Mouse (Mus musculus) neural tube, embryonic 11.5 days (tissue): Measurements from ENCODE around the gene Sgpl1. TPM values are rescaled to one million over a fixed set of nuclear protein-coding genes. Genes with fewer than 3 reads are reported as not detected.

ENCODE experiments used
- ATAC-seq: fragments of 200-750 bp; cut with Nextera tagmentation; 2 replicates; pipeline ENCODE4 v1.8.0; 2017; ENCODE audit warnings: moderate number of reproducible peaks, mild to moderate bottlenecking, moderate TSS enrichment, moderate library complexity; ENCODE audit not compliant: insufficient read depth, low FRiP score, low TSS enrichment
- DNase-seq: peaks from one replicate; pipeline ENCODE4 v3.0.0-alpha.2; 2015; ENCODE audit warnings: low spot score
- H3K27ac ChIP-seq: fragments of 300-500 bp; sonication (generic); 2 replicates; pipeline ENCODE4 v1.5.1; 2014; ENCODE audit warnings: low read depth, mild to moderate bottlenecking, low read length
- H3K27me3 ChIP-seq: fragments of 300-500 bp; sonication (generic); 2 replicates; pipeline ENCODE4 v1.6.1; 2014; ENCODE audit warnings: mild to moderate bottlenecking, low read length, mixed read lengths; ENCODE audit not compliant: control insufficient read depth, insufficient read depth
- H3K36me3 ChIP-seq: fragments of 300-500 bp; sonication (generic); 2 replicates; pipeline ENCODE4 v1.6.1; 2014; ENCODE audit warnings: mild to moderate bottlenecking, low read length, moderate library complexity, mixed read lengths; ENCODE audit not compliant: control insufficient read depth, insufficient read depth
- H3K4me1 ChIP-seq: fragments of 300-500 bp; sonication (generic); 2 replicates; pipeline ENCODE4 v1.6.1; 2014; ENCODE audit warnings: low read length, mixed read lengths; ENCODE audit not compliant: control insufficient read depth, insufficient read depth
- H3K4me2 ChIP-seq: fragments of 300-500 bp; sonication (generic); 2 replicates; pipeline ENCODE4 v1.6.1; 2014; ENCODE audit warnings: low read depth, mild to moderate bottlenecking, moderate library complexity
- H3K4me3 ChIP-seq: fragments of 300-500 bp; sonication (generic); 2 replicates; pipeline ENCODE4 v1.5.1; 2014; ENCODE audit warnings: low read depth, low read length
- H3K9ac ChIP-seq: fragments of 300-500 bp; sonication (generic); 2 replicates; pipeline ENCODE4 v1.6.1; 2014; ENCODE audit warnings: mild to moderate bottlenecking, low read length
- H3K9me3 ChIP-seq: fragments of 300-500 bp; sonication (generic); 2 replicates; pipeline ENCODE4 v1.6.1; 2016; ENCODE audit warnings: low read length; ENCODE audit not compliant: control insufficient read depth
- WGBS: fragments of 180-500 bp; shearing (Covaris S2); extraction: QIAGEN DNeasy Blood & Tissue Kit; methylation state at CpG from one replicate; pipeline ENCODE4 v1.1.7; 2014; 5-methylcytosine and 5-hydroxymethylcytosine counted together
- polyA plus RNA-seq: library from polyadenylated mRNA; unstranded; fragments of >200 nt; fragmentation: Nextera tagmentation; extraction: Ambion mirVana; gene quantifications from 2 replicates; pipeline ENCODE4 v1.2.1, GENCODE M21; 2014

Gene Sgpl1
- polyA plus RNA-seq, 1 experiment from 2014 or later = 98.0 TPM

GRCm38 (mm10) chr10:61068436-61069192, 78.9 kb downstream of the Sgpl1 start:
- Histone ChIP-seq H3K9ac (peak overlapping the region; percentile 11; the same call in 1 of the 2 replicates), H3K27ac (no peak overlapping the region), H3K4me2 (peak overlapping the region; percentile 7; the same call in 1 of the 2 replicates), H3K36me3 (no peaks in the 10 kb centered on the region), H3K4me1 (peaks cover 10% of the 10 kb centered on the region; the same call in 1 of the 2 replicates), H3K4me3 (no peak overlapping the region), H3K9me3 (no peaks in the 10 kb centered on the region), H3K27me3 (no peaks in the 10 kb centered on the region)
- DNase-seq = peak; percentile 62
- ATAC-seq = 0 out of 2 replicates have a peak, but pooled peaks have one; percentile 17
- 0% methylated on average over 8 of the region's 8 CpGs for WGBS

DNA sequence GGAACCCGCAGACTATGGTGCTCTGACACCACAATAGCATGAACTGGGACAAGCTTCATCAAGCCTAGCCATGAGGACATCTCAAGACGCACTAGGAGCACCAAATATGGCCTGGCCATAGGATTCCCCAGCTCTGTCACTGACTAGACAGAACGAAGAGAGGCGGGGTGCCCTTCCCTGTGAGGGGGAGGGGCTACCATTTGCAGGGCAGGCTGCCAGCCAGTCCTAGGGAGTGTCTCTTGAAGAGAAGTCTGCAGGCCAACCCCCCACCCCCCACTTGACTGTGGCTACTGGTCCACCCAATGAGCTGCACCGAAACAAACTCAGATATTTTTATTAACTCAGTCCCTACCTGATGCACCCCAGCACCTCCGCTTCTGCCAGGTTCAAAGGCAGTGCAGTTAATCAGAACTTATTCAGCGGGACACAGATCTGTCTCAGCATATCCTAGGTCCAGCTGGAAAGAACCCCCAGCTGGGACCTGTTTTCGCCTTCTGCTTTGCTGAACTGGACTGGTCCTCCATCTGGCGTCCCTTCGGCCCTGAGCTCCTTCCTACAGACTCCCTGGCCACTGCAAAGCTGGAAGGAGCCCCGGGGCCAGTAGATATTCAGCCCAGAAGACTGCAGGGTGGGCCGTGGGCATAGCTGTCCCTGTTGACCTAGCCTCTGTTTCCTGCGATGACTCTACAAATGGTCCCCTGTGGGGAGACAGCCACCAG, 82.1 kb downstream of the Sgpl1 start:
- ATAC-seq (no peak), DNase-seq (no peak)
- no peak overlapping the region for H3K27ac ChIP-seq
- no peaks in the 10 kb centered on the region for H3K9me3 ChIP-seq
- H3K27me3 ChIP-seq = no peaks in the 10 kb centered on the region
- H3K36me3 ChIP-seq = no peaks in the 10 kb centered on the region
- H3K4me3 ChIP-seq = no peak overlapping the region
- H3K9ac ChIP-seq = no peak overlapping the region
- WGBS = 57% methylated on average over 13 of the region's 13 CpGs
- peaks cover 10% of the 10 kb centered on the region; the same call in 1 of the 2 replicates for H3K4me1 ChIP-seq
- no peak overlapping the region for H3K4me2 ChIP-seq

- peak overlapping the region; percentile 31 for H3K4me2 ChIP-seq
- peak; percentile 62; the same call in 1 of the 2 replicates for ATAC-seq
These were observed 82.9 kb downstream of the Sgpl1 start for GRCm38 (mm10) chr10:61064635-61065034.

GRCm38 (mm10) chr10:61063271-61063864, 84.1 kb downstream of the Sgpl1 start:
- Histone ChIP-seq H3K4me3 (no peak overlapping the region), H3K27me3 (no peaks in the 10 kb centered on the region), H3K27ac (no peak overlapping the region), H3K36me3 (no peaks in the 10 kb centered on the region), H3K4me1 (peaks cover 6% of the 10 kb centered on the region; the same call in 1 of the 2 replicates), H3K9ac (no peak overlapping the region), H3K4me2 (no peak overlapping the region), H3K9me3 (no peaks in the 10 kb centered on the region)
- no peak for ATAC-seq
- WGBS = 50% methylated on average over 9 of the region's 10 CpGs
- DNase-seq = no peak

More at GRCm38 (mm10) chr10:61064635-61065034, 82.9 kb downstream of the Sgpl1 start:
- 7% methylated on average over 8 of the region's 8 CpGs for WGBS
- Histone ChIP-seq H3K36me3 (no peaks in the 10 kb centered on the region), H3K9ac (peak overlapping the region; percentile 32; the same call in 1 of the 2 replicates), H3K4me3 (no peak overlapping the region), H3K27me3 (no peaks in the 10 kb centered on the region), H3K27ac (no peak overlapping the region), H3K9me3 (no peaks in the 10 kb centered on the region), H3K4me1 (peaks cover 10% of the 10 kb centered on the region; the same call in 1 of the 2 replicates)
- peak; percentile 73 for DNase-seq

GRCm38 (mm10) chr10:61059543-61060110, 87.9 kb downstream of the Sgpl1 start:
- ATAC-seq (no peak), DNase-seq (no peak)
- H3K4me2 ChIP-seq = no peak overlapping the region
- no peaks in the 10 kb centered on the region for H3K27me3 ChIP-seq
- H3K4me3 ChIP-seq = no peak overlapping the region
- H3K27ac ChIP-seq = no peak overlapping the region
- H3K4me1 ChIP-seq = peaks cover 1% of the 10 kb centered on the region; the same call in 1 of the 2 replicates
- H3K9me3 ChIP-seq = no peaks in the 10 kb centered on the region
- WGBS = 44% methylated on average over 6 of the region's 6 CpGs
- no peaks in the 10 kb centered on the region for H3K36me3 ChIP-seq
- H3K9ac ChIP-seq = no peak overlapping the region

- Histone ChIP-seq H3K4me1 (no peaks in the 10 kb centered on the region), H3K36me3 (no peaks in the 10 kb centered on the region), H3K4me3 (no peak overlapping the region), H3K9me3 (no peaks in the 10 kb centered on the region), H3K4me2 (no peak overlapping the region), H3K27ac (no peak overlapping the region), H3K27me3 (no peaks in the 10 kb centered on the region), H3K9ac (no peak overlapping the region)
- ATAC-seq = no peak
- no CpG with 5 or more reads among the region's 1 CpGs for WGBS
- no peak for DNase-seq
These were observed 88.4 kb downstream of the Sgpl1 start for GRCm38 (mm10) chr10:61059101-61059500.

DNA sequence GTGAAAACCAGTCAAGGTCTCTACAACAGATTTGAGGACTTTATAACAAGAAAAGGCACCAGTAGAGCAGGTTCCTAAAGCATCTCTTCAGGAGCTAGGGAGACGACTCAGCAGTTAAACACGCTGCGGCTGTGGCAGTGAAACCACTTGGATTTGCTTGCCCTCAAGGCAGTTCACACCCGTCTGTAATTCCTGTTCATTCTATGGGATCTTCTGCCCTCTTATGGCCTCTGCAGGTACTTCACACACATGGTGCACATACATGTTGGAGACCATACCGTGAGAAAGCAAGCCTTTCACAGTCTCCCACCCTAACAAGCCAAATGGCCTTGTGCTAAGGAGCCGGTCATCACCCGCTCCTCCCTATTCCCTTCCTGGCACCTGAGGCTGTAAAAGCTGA, 90.8 kb downstream of the Sgpl1 start:
- no peak for DNase-seq
- WGBS = 97% methylated on average over 7 of the region's 7 CpGs
- Histone ChIP-seq H3K9ac (no peak overlapping the region), H3K27ac (no peak overlapping the region), H3K4me1 (no peaks in the 10 kb centered on the region), H3K27me3 (no peaks in the 10 kb centered on the region), H3K4me2 (no peak overlapping the region), H3K4me3 (no peak overlapping the region), H3K36me3 (no peaks in the 10 kb centered on the region), H3K9me3 (no peaks in the 10 kb centered on the region)
- ATAC-seq = no peak

DNA sequence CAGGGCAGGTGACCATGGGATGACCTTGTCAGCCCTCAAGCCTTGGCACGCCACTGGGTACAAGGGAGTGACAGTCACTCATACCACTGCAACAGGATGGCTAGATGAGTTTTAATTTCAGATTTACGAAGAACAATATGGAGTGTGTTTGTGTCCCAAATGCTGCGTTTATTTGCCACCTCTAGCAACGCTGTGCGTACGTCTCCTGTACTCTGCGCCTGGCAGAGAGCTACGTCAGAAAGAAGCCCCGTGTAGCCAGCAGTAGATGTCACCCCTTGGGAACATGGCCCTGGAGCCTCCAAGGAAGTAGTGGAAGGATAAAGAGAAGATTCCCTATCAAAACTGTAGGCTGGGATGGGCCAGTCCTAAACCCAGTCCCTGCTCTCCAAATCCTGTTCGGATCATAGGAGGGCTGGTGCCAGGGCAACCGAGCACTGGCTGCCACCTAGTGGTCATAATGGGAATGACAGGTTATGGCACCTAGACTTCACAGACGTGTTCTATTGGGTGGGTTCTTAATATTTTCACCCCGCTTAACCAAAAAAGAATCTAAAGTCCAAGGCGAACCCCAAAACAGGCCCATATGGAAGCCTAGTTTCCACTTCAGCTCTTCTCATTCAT, 95.4 kb downstream of the Sgpl1 start:
- Histone ChIP-seq H3K27ac (no peak overlapping the region), H3K27me3 (no peaks in the 10 kb centered on the region), H3K36me3 (no peaks in the 10 kb centered on the region), H3K9ac (no peak overlapping the region), H3K4me3 (no peak overlapping the region), H3K9me3 (no peaks in the 10 kb centered on the region), H3K4me2 (no peak overlapping the region), H3K4me1 (no peaks in the 10 kb centered on the region)
- peak; percentile 68 for DNase-seq
- ATAC-seq = no peak
- whole genome bisulfite sequencing = 59% methylated on average over 14 of the region's 14 CpGs
